Mouse (Mus musculus) kidney, postnatal 0 days (tissue): ENCODE measurements around the gene Slc25a22. TPM values are rescaled to one million over a fixed set of nuclear protein-coding genes. Genes with fewer than 3 reads are reported as not detected.
A peak's percentile ranks its signal among the peaks of the same experiment; 100 is the strongest.
"Not testable (repeated sequence)": the region's sequence is repeated elsewhere in the genome, so short reads cannot be mapped to it uniquely, and the experiment has no call there.

Experiments
- ATAC-seq: fragments of 200-750 bp; cut with Nextera tagmentation; replicated peaks from 2 replicates; pipeline ENCODE4 v1.8.0; 2017; ENCODE audit warnings: low read depth, moderate number of reproducible peaks, moderate TSS enrichment, moderate library complexity; ENCODE audit not compliant: low FRiP score
- DNase-seq: peaks from one replicate; pipeline ENCODE4 v3.0.0-alpha.2; 2016; ENCODE audit warnings: low spot score
- H3K27ac ChIP-seq: fragments of 300-500 bp; sonication (generic); 2 replicates; pipeline ENCODE4 v1.5.1; 2014; ENCODE audit warnings: mild to moderate bottlenecking
- H3K27me3 ChIP-seq: fragments of 300-500 bp; sonication (generic); 2 replicates; pipeline ENCODE4 v1.6.1; 2014; ENCODE audit warnings: low read length, mixed read lengths; ENCODE audit not compliant: insufficient read depth
- H3K36me3 ChIP-seq: fragments of 300-500 bp; sonication (generic); 2 replicates; pipeline ENCODE4 v1.6.1; 2014; ENCODE audit warnings: low read length, mixed read lengths; ENCODE audit not compliant: insufficient read depth
- H3K4me1 ChIP-seq: fragments of 300-500 bp; sonication (generic); replicated peaks from 2 replicates; pipeline ENCODE4 v1.6.1; 2014; ENCODE audit warnings: antibody characterized with exemption, low read length, mixed read lengths; ENCODE audit not compliant: insufficient read depth
- H3K4me2 ChIP-seq: fragments of 300-500 bp; sonication (generic); 2 replicates; pipeline ENCODE4 v1.6.1; 2014; ENCODE audit warnings: mild to moderate bottlenecking, low read length, moderate library complexity, mixed read lengths
- H3K4me3 ChIP-seq: fragments of 300-500 bp; sonication (generic); replicated peaks from 2 replicates; pipeline ENCODE4 v1.5.1; 2014; ENCODE audit warnings: low read depth, low read length
- H3K9ac ChIP-seq: fragments of 300-500 bp; sonication (generic); 2 replicates; pipeline ENCODE4 v1.6.1; 2014; ENCODE audit warnings: low read depth, low read length
- H3K9me3 ChIP-seq: fragments of 300-500 bp; sonication (generic); replicated peaks from 2 replicates; pipeline ENCODE4 v1.6.1; 2016; ENCODE audit warnings: low read length, inconsistent platforms, mixed read lengths
- CTCF ChIP-seq: IDR thresholded peaks from 2 replicates; pipeline ENCODE4 v1.5.1; 2016; ENCODE audit warnings: antibody characterized with exemption, low read depth, mild to moderate bottlenecking, moderate library complexity
- WGBS: fragments of 180-500 bp; shearing (Covaris S2); extraction: QIAGEN DNeasy Blood & Tissue Kit; methylation state at CpG from one replicate; pipeline ENCODE4 v1.1.7; 2014; 5-methylcytosine and 5-hydroxymethylcytosine counted together
- polyA plus RNA-seq: library from polyadenylated mRNA; unstranded; fragments of >200 nt; fragmentation: Nextera tagmentation; extraction: Ambion mirVana; gene quantifications from 2 replicates; pipeline ENCODE4 v1.2.1, GENCODE M21; 2015

The Slc25a22 gene
- polyA plus RNA-seq, 1 experiment from 2014 or later = 15.8 TPM

GRCm38 (mm10) chr7:141455610-141456314, 18.1 kb upstream of the Slc25a22 start:
- Histone ChIP-seq H3K4me3 (peak overlapping the region; percentile 74), H3K9me3 (no peaks in the 10 kb centered on the region), H3K27me3 (no peaks in the 10 kb centered on the region), H3K9ac (peak overlapping the region; percentile 74), H3K36me3 (peaks cover 23% of the 10 kb centered on the region), H3K4me2 (peak overlapping the region; percentile 72), H3K27ac (peak overlapping the region; percentile 96), H3K4me1 (0 out of 2 replicates have a peak, but pooled peaks cover 3% of the 10 kb centered on the region)
- TF ChIP-seq CTCF = no peak
- peak; percentile 37 for ATAC-seq
- 1% methylated on average over 23 of the region's 23 CpGs for WGBS
- DNase-seq = peak; percentile 87

DNA sequence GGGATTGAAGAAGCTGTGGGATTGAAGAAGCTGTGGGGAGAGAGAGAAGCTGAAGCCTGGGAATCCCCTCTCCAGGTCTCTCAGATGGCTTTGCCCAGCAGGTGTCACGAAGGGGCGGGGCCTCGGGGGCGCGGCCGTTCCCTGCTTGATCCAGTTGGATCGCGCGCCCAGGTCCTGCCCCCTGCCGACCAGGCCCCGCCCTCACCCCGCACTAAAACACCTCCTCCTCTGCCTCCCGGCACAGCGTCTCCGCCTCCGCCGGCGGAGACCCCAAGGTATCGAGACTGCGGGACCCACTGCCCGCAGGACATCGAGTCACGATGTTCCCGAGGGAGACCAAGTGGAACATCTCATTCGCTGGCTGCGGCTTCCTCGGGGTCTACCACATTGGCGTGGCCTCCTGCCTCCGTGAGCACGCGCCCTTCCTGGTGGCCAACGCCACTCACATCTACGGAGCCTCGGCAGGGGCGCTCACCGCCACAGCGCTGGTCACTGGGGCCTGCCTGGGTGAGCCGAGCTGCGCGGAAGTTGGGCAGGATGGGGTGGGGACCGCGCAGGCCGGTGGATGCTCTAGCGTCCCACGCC, 17.4 kb upstream of the Slc25a22 start, which contains the start of gene Pnpla2:
Gene Pnpla2, plus strand, starts transcription at position 232 of the 585 bp plus-strand sequence.
- Histone ChIP-seq H3K4me3 (peak within 1 kb of the TSS; percentile 74), H3K27ac (peak within 1 kb of the TSS; percentile 96), H3K4me1 (0 out of 2 replicates have a peak, but pooled peaks cover 3% of the 10 kb centered on the region), H3K36me3 (peaks cover 24% of the 10 kb centered on the region), H3K9ac (peak within 1 kb of the TSS; percentile 74), H3K4me2 (peak within 1 kb of the TSS; percentile 72), H3K27me3 (no peaks in the 10 kb centered on the region), H3K9me3 (no peaks in the 10 kb centered on the region)
- ATAC-seq = peak; percentile 82
- peak; percentile 45 for TF ChIP-seq CTCF
- WGBS = 1% methylated on average over 38 of the region's 45 CpGs
- peak; percentile 96 for DNase-seq

- ATAC-seq = no peak
- no peak for DNase-seq
- no peaks in the 10 kb centered on the region for H3K9me3 ChIP-seq
- H3K4me3 ChIP-seq = no peak overlapping the region
- no peak for TF ChIP-seq CTCF
- H3K4me2 ChIP-seq = no peak overlapping the region
- no peaks in the 10 kb centered on the region for H3K27me3 ChIP-seq
- 0 out of 2 replicates have a peak, but pooled peaks cover 3% of the 10 kb centered on the region for H3K4me1 ChIP-seq
- H3K27ac ChIP-seq = no peak overlapping the region
- H3K36me3 ChIP-seq = peaks cover 22% of the 10 kb centered on the region
- WGBS = 74% methylated on average over 2 of the region's 2 CpGs
- H3K9ac ChIP-seq = no peak overlapping the region
Observed at GRCm38 (mm10) chr7:141453636-141454035, 15.9 kb upstream of the Slc25a22 start.

DNA sequence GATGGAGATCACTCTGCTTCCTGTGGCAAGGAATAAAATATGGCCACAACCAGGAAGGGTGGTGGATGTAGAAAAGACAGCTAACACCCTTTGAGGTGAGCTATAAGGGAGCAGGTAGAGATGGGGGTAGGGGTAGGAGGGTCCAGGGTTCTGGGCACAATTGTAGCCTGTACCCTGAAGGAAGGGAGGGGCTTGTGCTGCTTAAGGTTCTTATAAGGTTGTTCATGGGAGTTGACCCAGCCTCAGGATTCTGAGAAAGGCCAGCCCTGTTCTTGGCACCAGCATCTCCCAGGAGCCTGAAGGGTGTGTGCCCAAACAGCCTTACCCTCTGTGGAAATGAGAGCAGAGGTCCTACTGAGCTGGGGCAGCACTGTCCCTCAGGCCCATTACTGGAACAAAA, 14.2 kb upstream of the Slc25a22 start:
- no peak for ATAC-seq
- no peaks in the 10 kb centered on the region for H3K27me3 ChIP-seq

GRCm38 (mm10) chr7:141447110-141447991, 9.7 kb upstream of the Slc25a22 start, which contains the start of gene Rplp2:
Gene Rplp2, plus strand, starts transcription at chr7:141447370.
- Histone ChIP-seq H3K9ac (peak within 1 kb of the TSS; percentile 81), H3K4me1 (peaks cover 20% of the 10 kb centered on the region; the same call in 1 of the 2 replicates), H3K27me3 (no peaks in the 10 kb centered on the region), H3K4me3 (peak within 1 kb of the TSS; percentile 73), H3K4me2 (peak within 1 kb of the TSS; percentile 60), H3K9me3 (no peaks in the 10 kb centered on the region), H3K36me3 (peaks cover 17% of the 10 kb centered on the region; the same call in 1 of the 2 replicates), H3K27ac (peak within 1 kb of the TSS; percentile 86)
- DNase-seq (peak; percentile 98), ATAC-seq (peak; percentile 88)
- 0 out of 2 replicates have a peak, but pooled peaks have one; percentile 8 for TF ChIP-seq CTCF
- WGBS = under 1% methylated on average over 63 of the region's 63 CpGs

More for the DNA sequence above, 14.2 kb upstream of the Slc25a22 start:
- Histone ChIP-seq H3K27ac (no peak overlapping the region), H3K4me2 (no peak overlapping the region), H3K36me3 (peaks cover 17% of the 10 kb centered on the region; the same call in 1 of the 2 replicates), H3K4me1 (0 out of 2 replicates have a peak, but pooled peaks cover 7% of the 10 kb centered on the region), H3K9me3 (no peaks in the 10 kb centered on the region), H3K9ac (no peak overlapping the region), H3K4me3 (no peak overlapping the region)
- DNase-seq = no peak
- TF ChIP-seq CTCF = no peak

DNA sequence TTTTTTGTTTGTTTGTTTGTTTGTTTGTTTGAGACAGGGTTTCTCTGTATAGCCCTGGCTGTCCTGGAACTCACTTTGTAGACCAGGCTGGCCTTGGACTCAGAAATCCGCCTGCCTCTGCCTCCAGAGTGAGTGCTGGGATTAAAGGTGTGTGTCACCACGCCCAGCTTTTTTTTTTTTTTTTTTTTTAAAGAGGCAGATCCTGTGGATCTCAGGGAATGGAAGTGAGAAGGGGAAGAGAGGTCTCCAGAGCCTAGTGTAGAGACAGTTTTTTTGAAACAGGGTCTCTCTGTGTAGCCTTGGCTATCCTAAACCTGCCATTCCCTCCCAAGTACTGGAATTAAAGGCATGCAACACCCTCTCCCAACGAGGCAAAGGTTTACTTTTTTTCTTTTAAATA, 8.7 kb upstream of the Slc25a22 start:
- not testable (repeated sequence) for H3K4me3 ChIP-seq

More for the DNA sequence above, 8.7 kb upstream of the Slc25a22 start:
- WGBS = 85% methylated on average over 3 of the region's 3 CpGs
- not testable (repeated sequence) for DNase-seq, ATAC-seq, H3K4me2 ChIP-seq, H3K27me3 ChIP-seq, H3K27ac ChIP-seq, H3K9me3 ChIP-seq, H3K9ac ChIP-seq
- peaks cover 20% of the 10 kb centered on the region; the same call in 1 of the 2 replicates for H3K4me1 ChIP-seq
- peaks cover 11% of the 10 kb centered on the region; the same call in 1 of the 2 replicates for H3K36me3 ChIP-seq
